ENCODE assay signal across 14 mouse cellular contexts in genomic region chr8:94295687-94296086, GRCm38 (mm10). TPM values are rescaled to one million over a fixed set of nuclear protein-coding genes. Genes with fewer than 3 reads are reported as not detected.
DNase-seq lines count a peak whose midpoint lies in the region; ATAC-seq lines count a peak whose summit lies in the region.
"Had no signal": no experiment of that assay in that cellular context is flagged by ENCODE, and none has a peak within 500 bp of the region (broad histone marks: within the 10 kb centered on the region; RNA-seq: fewer than 3 reads in every experiment).

No protein-coding gene starts in this region.

- 40% methylated on average over 6 of the region's 6 CpGs for WGBS in heart, embryonic 15.5 days
- 49% methylated on average over 6 of the region's 6 CpGs for WGBS in liver, embryonic 12.5 days (ENCODE audit: insufficient replicate concordance)

- no peak overlapping the region for H3K4me3 ChIP-seq in heart, embryonic 15.5 days
- H3K4me3 ChIP-seq in liver, embryonic 12.5 days = no peak overlapping the region
- H3K4me3 ChIP-seq: kidney, embryonic 15.5 days had no signal

- intact Hi-C loops in heart, postnatal 36 days (cut with DNase I) = no loop called here

- no peaks in the 10 kb centered on the region for H3K9me3 ChIP-seq in heart, embryonic 15.5 days (replicated peaks)
- no peaks in the 10 kb centered on the region for H3K9me3 ChIP-seq in liver, embryonic 12.5 days (replicated peaks)
- H3K9me3 ChIP-seq: kidney, embryonic 15.5 days had no signal

- H3K4me1 ChIP-seq in heart, embryonic 15.5 days (replicated peaks) = peaks cover 37% of the 10 kb centered on the region
- peaks cover 14% of the 10 kb centered on the region for H3K4me1 ChIP-seq in liver, embryonic 12.5 days

- ATAC-seq in heart, embryonic 15.5 days (replicated peaks; ENCODE audit: insufficient number of reproducible peaks, insufficient read depth, low FRiP score, low read depth) = no peak
- ATAC-seq in liver, embryonic 12.5 days = no peak
- 0 out of 2 replicates have a peak, but pooled peaks have one; percentile 50 for ATAC-seq in erythroid progenitor cell, adult 5-6 weeks (replicated peaks; ENCODE audit: low FRiP score, poor library complexity, severe bottlenecking)
- ATAC-seq in megakaryocyte progenitor cell, adult 5-6 weeks (replicated peaks; ENCODE audit: poor library complexity) = peak; percentile 63
- no peak for ATAC-seq in activated CD4-positive, CD25-positive, alpha-beta regulatory T cell, adult 4 months
- ATAC-seq: CD4-positive, CD25-positive, alpha-beta regulatory T cell, adult 4 months had no signal

- H3K9ac ChIP-seq in heart, embryonic 15.5 days = no peak overlapping the region
- H3K9ac ChIP-seq in liver, embryonic 12.5 days = no peak overlapping the region
- H3K9ac ChIP-seq: kidney, embryonic 15.5 days had no signal

- DNase-seq in heart, postnatal 36 days = no peak
- no peak for DNase-seq in liver
- DNase-seq: cerebellum, adult 8-10 months; embryo, embryonic 11 days; left cerebral cortex, postnatal 4 days had no signal

- peak overlapping the region; percentile 57 for H3K27ac ChIP-seq in heart, embryonic 15.5 days
- H3K27ac ChIP-seq in liver, embryonic 12.5 days = 0 out of 2 replicates have a peak overlapping the region, but pooled peaks have one; percentile 3
- H3K27ac ChIP-seq: kidney, embryonic 15.5 days had no signal

- H3K27me3 ChIP-seq in heart, embryonic 15.5 days = no peaks in the 10 kb centered on the region
- no peaks in the 10 kb centered on the region for H3K27me3 ChIP-seq in liver, embryonic 12.5 days (replicated peaks)
- H3K27me3 ChIP-seq: kidney, embryonic 15.5 days had no signal

- no peak overlapping the region for H3K4me2 ChIP-seq in heart, embryonic 15.5 days
- no peak overlapping the region for H3K4me2 ChIP-seq in liver, embryonic 12.5 days
- H3K4me2 ChIP-seq: kidney, embryonic 15.5 days had no signal

- H3K36me3 ChIP-seq in heart, embryonic 15.5 days = no peaks in the 10 kb centered on the region
- peaks cover 58% of the 10 kb centered on the region for H3K36me3 ChIP-seq in liver, embryonic 12.5 days

RNA-seq across cellular contexts. Expression of gene Slc12a3, which starts 33.3 kb away (rescaled TPM):
- 0.15 and 0.20 TPM in 2 replicates for polyA plus RNA-seq in heart, embryonic 15.5 days (2015; fragmentation: Nextera tagmentation; extraction: Ambion mirVana)
- total RNA-seq in heart, postnatal 36 days (2021) = under 1 TPM; 0.33 to 0.38 TPM
- not detected in 2 replicates for polyA plus RNA-seq in liver, embryonic 12.5 days (2016; fragmentation: Nextera tagmentation; extraction: Ambion mirVana)
- total RNA-seq in erythroid progenitor cell, adult 5-6 weeks (2015; ENCODE audit: low replicate concordance) = 0.84 and 4.0 TPM in 2 replicates
- 0.90 TPM in 1 of 2 replicates, not detected in the other for total RNA-seq in erythroid progenitor cell, adult 5-6 weeks (2017; ENCODE audit: low replicate concordance)
- 0.12 and 0.17 TPM in 2 replicates for total RNA-seq in megakaryocyte progenitor cell, adult 5-6 weeks (2015)
- total RNA-seq in megakaryocyte progenitor cell, adult 5-6 weeks (2017) = not detected in 2 replicates
- polyA plus RNA-seq in activated CD4-positive, CD25-positive, alpha-beta regulatory T cell, adult 4 months (2017; shearing (Covaris generic)) = not detected
- total RNA-seq: hematopoietic stem cell, adult 5-6 weeks; monocyte, adult 5-6 weeks had no signal

Comparison
In these comparisons a context has a peak if more than half of its experiments do, and no peak if none do; other contexts are left out.
1. ATAC-seq: peak in erythroid progenitor cell, adult 5-6 weeks (single experiment) and megakaryocyte progenitor cell, adult 5-6 weeks (single experiment); none in heart, embryonic 15.5 days (single experiment), liver, embryonic 12.5 days (single experiment) and activated CD4-positive, CD25-positive, alpha-beta regulatory T cell, adult 4 months (single experiment).